Mouse (Mus musculus): ENCODE results near the gene Kiz. TPM values are rescaled to one million over a fixed set of nuclear protein-coding genes. Genes with fewer than 3 reads are reported as not detected.

The Kiz gene
- polyA plus RNA-seq, 1 experiment = 12.0 TPM

- TF ChIP-seq GATA1 (IDR thresholded peaks at IDR 0.05; ENCODE audit: low read length) = no peak
Observed at GRCm38 (mm10) chr2:147009084-147009483, 153.4 kb downstream of the Kiz start.

DNA sequence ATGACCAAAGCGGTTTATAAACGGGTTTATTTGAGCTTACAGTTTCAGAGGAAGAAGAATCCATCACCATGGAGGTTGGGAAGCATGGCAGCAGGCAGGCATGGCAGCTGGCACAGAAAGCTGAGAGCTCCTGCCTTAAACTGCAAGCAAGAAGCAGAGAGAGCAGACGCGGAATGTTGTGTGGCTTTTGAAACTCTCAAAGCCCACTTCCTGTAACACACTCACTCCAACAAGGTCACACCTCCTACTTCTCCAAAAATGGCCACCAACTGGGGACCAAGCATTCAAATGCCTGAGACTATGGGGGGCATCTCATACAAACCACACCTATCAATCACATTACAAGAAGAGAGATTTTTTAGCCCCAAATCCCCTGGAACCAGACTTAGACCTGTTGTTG is 154.5 kb downstream of the Kiz start:
- no peak for TF ChIP-seq GATA1 (IDR thresholded peaks at IDR 0.05; ENCODE audit: low read length)

GRCm38 (mm10) chr2:147010952-147011351 is 155.3 kb downstream of the Kiz start:
- no peak for TF ChIP-seq GATA1 (IDR thresholded peaks at IDR 0.05; ENCODE audit: low read length)

DNA sequence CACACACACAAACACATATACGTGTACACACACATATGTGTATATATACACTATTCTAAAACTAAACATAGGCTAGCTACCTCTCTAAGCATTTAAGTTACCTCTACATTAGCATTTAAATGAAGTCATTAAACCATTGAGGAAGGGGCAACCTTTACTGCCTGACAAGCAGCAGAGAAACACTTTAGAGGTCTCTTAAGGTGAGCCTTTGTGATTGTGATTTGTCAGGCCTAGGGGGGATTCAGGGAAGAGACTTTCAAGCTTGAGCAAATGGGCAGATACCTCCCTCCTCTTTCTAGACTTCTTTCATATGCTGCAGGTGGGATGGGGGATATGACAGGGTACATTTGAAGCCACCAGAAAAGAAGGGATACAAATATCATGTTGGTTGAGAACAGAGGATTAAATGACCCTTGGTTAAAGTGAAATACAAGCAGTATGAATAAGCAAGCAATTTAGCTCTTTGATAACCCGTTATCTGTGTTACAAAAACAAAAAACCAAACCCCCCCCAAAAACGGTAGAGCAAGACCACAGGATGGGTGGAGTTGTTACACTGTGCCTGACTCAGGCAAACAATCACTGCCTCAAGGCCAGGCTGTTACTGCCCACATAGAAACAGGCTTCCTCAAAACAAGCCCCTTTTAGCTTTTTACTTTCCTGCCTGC is 155.9 kb downstream of the Kiz start:
- no peak for TF ChIP-seq GATA1 (IDR thresholded peaks at IDR 0.05; ENCODE audit: low read length)

DNA sequence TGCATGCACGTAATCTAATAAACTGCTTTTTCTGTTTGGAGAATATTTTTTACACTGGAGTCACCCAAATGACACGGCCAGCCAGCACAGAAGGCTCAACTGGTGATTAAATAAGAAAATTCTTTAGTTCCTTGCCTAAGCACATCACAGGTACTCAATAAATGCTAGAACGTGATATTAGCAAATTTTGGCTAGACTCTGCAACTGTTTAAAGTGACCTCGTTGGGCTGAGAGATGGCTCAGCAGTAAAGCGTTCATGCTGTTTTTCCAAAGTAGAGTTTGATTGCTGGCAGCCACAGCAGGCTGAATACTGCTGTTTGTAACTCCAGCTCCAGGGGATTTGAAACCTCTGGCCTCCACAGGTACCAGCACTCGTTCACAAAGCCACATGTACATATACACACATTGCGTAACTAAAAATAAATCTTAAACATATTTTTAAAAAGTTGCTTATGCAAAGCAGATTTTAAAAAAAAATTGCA is 156.5 kb downstream of the Kiz start:
- TF ChIP-seq GATA1 (IDR thresholded peaks at IDR 0.05; ENCODE audit: low read length) = no peak

GRCm38 (mm10) chr2:147012623-147013184 is 157.0 kb downstream of the Kiz start, which contains the start of gene Xrn2:
Gene Xrn2, plus strand, starts transcription at chr2:147012996.
- no peak for TF ChIP-seq GATA1 (IDR thresholded peaks at IDR 0.05; ENCODE audit: low read length)

DNA sequence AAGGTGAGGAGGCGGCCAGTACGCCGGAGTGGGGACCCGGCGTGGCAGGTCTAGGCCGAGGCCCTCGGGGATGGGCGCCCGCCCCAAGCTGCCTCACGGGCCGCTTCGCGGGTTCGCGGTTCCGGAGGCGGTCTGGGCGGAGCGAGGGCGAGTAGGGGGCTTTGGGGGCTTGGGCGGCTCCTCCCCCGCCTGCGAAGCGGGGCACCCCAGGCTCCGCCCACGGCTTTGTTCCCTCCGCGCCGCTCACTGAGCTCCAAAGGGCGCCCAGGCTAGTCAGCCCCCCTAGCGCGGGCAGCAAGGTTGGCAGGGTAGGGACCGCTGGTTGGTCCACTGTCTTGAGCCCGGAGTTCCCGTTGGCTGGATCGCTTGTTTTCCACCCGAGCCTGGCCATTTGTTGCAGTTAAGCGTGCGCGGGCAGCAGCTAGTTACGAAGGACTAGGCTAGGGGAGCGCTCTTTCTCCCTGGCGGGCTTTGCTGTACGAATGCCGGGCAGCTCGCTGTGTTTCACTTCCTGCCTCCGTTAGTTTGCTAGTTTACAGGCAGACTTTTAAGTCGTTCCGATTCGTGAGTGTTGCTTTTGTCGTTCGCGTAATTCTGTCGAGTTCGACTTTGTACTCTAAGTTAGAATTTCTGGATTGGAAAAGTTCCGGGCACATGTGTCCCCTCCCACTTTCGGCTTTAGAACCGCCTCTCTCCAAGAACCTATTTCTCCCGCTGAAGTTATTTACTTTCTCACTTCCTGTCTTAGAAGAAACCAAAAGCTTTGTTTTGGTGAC is 157.7 kb downstream of the Kiz start:
- no peak for TF ChIP-seq GATA1 (IDR thresholded peaks at IDR 0.05; ENCODE audit: low read length)

DNA sequence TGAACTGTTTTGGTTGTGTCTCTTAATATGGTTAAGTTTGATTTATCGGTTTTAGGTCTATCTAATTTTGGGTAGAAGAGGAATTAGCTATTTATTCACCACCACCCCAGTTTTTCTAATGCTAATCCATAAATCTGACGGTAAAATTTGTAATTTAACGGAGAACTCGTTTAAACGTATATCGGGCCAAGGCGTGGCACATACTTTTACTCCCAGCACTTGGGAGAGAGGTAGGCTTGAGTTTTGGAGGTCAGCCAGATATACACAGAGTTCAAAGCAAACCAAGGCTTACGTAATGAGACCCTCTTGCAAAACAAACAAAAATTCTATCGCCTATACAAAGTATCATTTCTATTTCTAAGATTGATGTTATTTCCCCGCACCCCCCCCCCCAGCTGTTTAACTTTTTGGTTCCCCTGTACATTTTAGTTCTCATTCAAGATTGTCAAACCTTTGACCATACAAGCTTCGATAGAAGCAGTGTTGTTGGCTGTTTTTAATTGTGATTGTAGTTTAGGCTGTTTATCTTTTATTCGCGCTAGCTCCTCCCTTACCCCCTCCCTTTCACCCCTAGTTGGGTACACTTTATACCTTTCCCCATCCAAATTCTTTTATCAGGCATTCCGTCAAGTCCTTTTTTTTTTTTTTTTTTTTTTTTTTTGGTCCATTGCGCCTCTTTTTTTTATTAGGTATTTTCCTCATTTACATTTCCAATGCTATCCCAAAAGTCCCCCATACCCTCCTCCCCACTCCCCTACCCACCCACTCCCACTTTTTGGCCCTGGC is 158.6 kb downstream of the Kiz start:
- no peak for TF ChIP-seq GATA1 (IDR thresholded peaks at IDR 0.05; ENCODE audit: low read length)

Other genes starting within 250 kb of the Kiz start
- 6.2 and 11.6 TPM in 2 replicates for gene Xrn2, start 157.1 kb downstream of the Kiz start, polyA plus RNA-seq (2012)
- gene Nkx2-4, start 229.6 kb downstream of the Kiz start, polyA plus RNA-seq (2012) = not detected in 2 replicates